Comparison of ENCODE assay signal across 12 mouse cellular contexts in genomic region chr2:26360772-26361171, GRCm38 (mm10). TPM values are rescaled to one million over a fixed set of nuclear protein-coding genes. Genes with fewer than 3 reads are reported as not detected.
DNase-seq lines count a peak whose midpoint lies in the region; ATAC-seq and TF ChIP-seq lines count a peak whose summit lies in the region.
"Had no signal": no experiment of that assay in that cellular context is flagged by ENCODE, and none has a peak within 500 bp of the region (broad histone marks: within the 10 kb centered on the region; RNA-seq: fewer than 3 reads in every experiment).

Gene Card9, minus strand, starts transcription at chr2:26360918.

- H3K79me2 ChIP-seq in MEL (ENCODE audit: control insufficient read depth, insufficient read depth, low read length, poor library complexity) = no peaks in the 10 kb centered on the region

- H3K9ac ChIP-seq in heart, embryonic 12.5 days = no peak within 1 kb of the TSS
- no peak within 1 kb of the TSS for H3K9ac ChIP-seq in MEL (ENCODE audit: control insufficient read depth, low read depth, low read length, poor library complexity, severe bottlenecking)
- H3K9ac ChIP-seq in intestine, postnatal 0 days (ENCODE audit: low read depth, low read length) = no peak within 1 kb of the TSS
- no peak within 1 kb of the TSS for H3K9ac ChIP-seq in midbrain, embryonic 11.5 days (ENCODE audit: low read length)
- H3K9ac ChIP-seq: forebrain, embryonic 13.5 days; kidney, embryonic 15.5 days; limb, embryonic 13.5 days had no signal

- peaks cover 13% of the 10 kb centered on the region for H3K4me1 ChIP-seq in heart, embryonic 12.5 days (replicated peaks)
- H3K4me1 ChIP-seq in MEL (ENCODE audit: control insufficient read depth in 1 of 2, insufficient read depth in 2 of 2, low read length in 2 of 2) = no peaks in the 10 kb centered on the region
- H3K4me1 ChIP-seq in intestine, postnatal 0 days (replicated peaks; ENCODE audit: control insufficient read depth, insufficient read depth, low read length) = no peaks in the 10 kb centered on the region
- H3K4me1 ChIP-seq in midbrain, embryonic 11.5 days (ENCODE audit: control insufficient read depth, insufficient read depth, low read length) = no peaks in the 10 kb centered on the region
- H3K4me1 ChIP-seq: forebrain, embryonic 13.5 days; limb, embryonic 13.5 days had no signal

- TF ChIP-seq CTCF in MEL (IDR thresholded peaks at IDR 0.05 in 2 of 3, conservative IDR thresholded peaks at IDR 0.05 in 1 of 3; ENCODE audit: control insufficient read depth in 1 of 3, insufficient read depth in 1 of 3, low read depth in 2 of 3, low read length in 3 of 3, poor library complexity in 1 of 3, severe bottlenecking in 1 of 3) = no peak
- no peak for TF ChIP-seq CTCF in intestine, postnatal 0 days (IDR thresholded peaks at IDR 0.05; ENCODE audit: low read depth)

- H3K27ac ChIP-seq in heart, embryonic 12.5 days (ENCODE audit: poor library complexity, severe bottlenecking) = no peak within 1 kb of the TSS
- H3K27ac ChIP-seq in MEL (ENCODE audit: control insufficient read depth, low read depth, low read length) = no peak within 1 kb of the TSS
- H3K27ac ChIP-seq in intestine, postnatal 0 days (ENCODE audit: low read depth, low read length) = no peak within 1 kb of the TSS
- no peak within 1 kb of the TSS for H3K27ac ChIP-seq in midbrain, embryonic 11.5 days (ENCODE audit: low read depth, low read length)
- H3K27ac ChIP-seq: forebrain, embryonic 13.5 days; kidney, embryonic 15.5 days; limb, embryonic 13.5 days had no signal

- no peaks in the 10 kb centered on the region for H3K9me3 ChIP-seq in heart, embryonic 12.5 days (replicated peaks)
- H3K9me3 ChIP-seq in MEL (replicated peaks; ENCODE audit: insufficient read depth, low read length) = no peaks in the 10 kb centered on the region
- H3K9me3 ChIP-seq in intestine, postnatal 0 days (ENCODE audit: control insufficient read depth) = no peaks in the 10 kb centered on the region
- H3K9me3 ChIP-seq in midbrain, embryonic 11.5 days (ENCODE audit: control insufficient read depth, low read length) = no peaks in the 10 kb centered on the region
- H3K9me3 ChIP-seq: forebrain, embryonic 13.5 days; kidney, embryonic 15.5 days; limb, embryonic 13.5 days had no signal

- TF ChIP-seq EP300 in MEL (IDR thresholded peaks at IDR 0.05; ENCODE audit: low read depth in 1 of 2, low read length in 2 of 2) = no peak

- no peak within 1 kb of the TSS for H3K4me2 ChIP-seq in heart, embryonic 12.5 days
- H3K4me2 ChIP-seq in intestine, postnatal 0 days (replicated peaks; ENCODE audit: low read depth) = no peak within 1 kb of the TSS
- no peak within 1 kb of the TSS for H3K4me2 ChIP-seq in midbrain, embryonic 11.5 days
- H3K4me2 ChIP-seq: forebrain, embryonic 13.5 days; kidney, embryonic 15.5 days; limb, embryonic 13.5 days had no signal

- DNase-seq in heart, adult 18-20 months = peak; percentile 29 to 63
- DNase-seq in MEL (ENCODE audit: low read depth, low spot score) = peak; percentile 61
- DNase-seq in cerebellum, adult 9-10 months = no peak
- no peak for DNase-seq in midbrain, embryonic 11.5 days (ENCODE audit: low spot score, missing footprints)
- DNase-seq in kidney, postnatal 4 days = no peak
- DNase-seq: B cell, adult 2 months had no signal

- no peak within 1 kb of the TSS for H3K4me3 ChIP-seq in heart, embryonic 12.5 days
- H3K4me3 ChIP-seq in MEL (ENCODE audit: control insufficient read depth in 1 of 2, insufficient read depth in 1 of 2, low read depth in 2 of 2, low read length in 2 of 2) = no peak within 1 kb of the TSS
- no peak within 1 kb of the TSS for H3K4me3 ChIP-seq in intestine, postnatal 0 days (ENCODE audit: low read depth, low read length)
- H3K4me3 ChIP-seq in midbrain, embryonic 11.5 days (ENCODE audit: low read depth, low read length) = no peak within 1 kb of the TSS
- H3K4me3 ChIP-seq: forebrain, embryonic 13.5 days; kidney, embryonic 15.5 days; limb, embryonic 13.5 days had no signal

- 52% methylated on average over 3 of the region's 3 CpGs for WGBS in heart, embryonic 12.5 days
- 27% methylated on average over 3 of the region's 3 CpGs for WGBS in intestine, postnatal 0 days
- WGBS in midbrain, embryonic 11.5 days = 54% methylated on average over 3 of the region's 3 CpGs

- ATAC-seq in heart, embryonic 12.5 days (ENCODE audit: insufficient number of reproducible peaks, low FRiP score) = no peak
- peak; percentile 23; the same call in 1 of the 2 replicates for ATAC-seq in intestine, postnatal 0 days
- peak; percentile 85 for ATAC-seq in megakaryocyte, adult 5-6 weeks (ENCODE audit: poor library complexity, severe bottlenecking)
- ATAC-seq in midbrain, embryonic 11.5 days (ENCODE audit: low FRiP score) = no peak
- ATAC-seq: forebrain, embryonic 13.5 days had no signal

- no peaks in the 10 kb centered on the region for H3K27me3 ChIP-seq in heart, embryonic 12.5 days (replicated peaks)
- no peaks in the 10 kb centered on the region for H3K27me3 ChIP-seq in MEL (ENCODE audit: control insufficient read depth in 1 of 2, insufficient read depth in 2 of 2, low read length in 2 of 2)
- H3K27me3 ChIP-seq in intestine, postnatal 0 days (replicated peaks; ENCODE audit: control insufficient read depth, insufficient read depth, low read length) = no peaks in the 10 kb centered on the region
- no peaks in the 10 kb centered on the region for H3K27me3 ChIP-seq in midbrain, embryonic 11.5 days (ENCODE audit: control insufficient read depth, insufficient read depth, low read length)
- H3K27me3 ChIP-seq: forebrain, embryonic 13.5 days; kidney, embryonic 15.5 days; limb, embryonic 13.5 days had no signal

- no peak for TF ChIP-seq RAD21 in MEL (IDR thresholded peaks at IDR 0.05; ENCODE audit: low read depth, low read length)

- H3K36me3 ChIP-seq in heart, embryonic 12.5 days = peaks cover 30% of the 10 kb centered on the region
- peaks cover 0 to 2% of the 10 kb centered on the region in 2 experiments; a peak in 1 of 4 replicates for H3K36me3 ChIP-seq in MEL (ENCODE audit: control insufficient read depth in 1 of 2, insufficient read depth in 2 of 2, low read length in 2 of 2)
- peaks cover 3% of the 10 kb centered on the region; the same call in 1 of the 2 replicates for H3K36me3 ChIP-seq in intestine, postnatal 0 days (ENCODE audit: control insufficient read depth, insufficient read depth)
- H3K36me3 ChIP-seq in midbrain, embryonic 11.5 days (ENCODE audit: control insufficient read depth, insufficient read depth, low read length) = peaks cover 6% of the 10 kb centered on the region; the same call in 1 of the 2 replicates

- no peak for TF ChIP-seq POLR2A in MEL (IDR thresholded peaks at IDR 0.05; ENCODE audit: control insufficient read depth in 1 of 2, insufficient read depth in 1 of 2, low read depth in 1 of 2, low read length in 2 of 2, poor library complexity in 1 of 2)

TF ChIP-seq in MEL, 35 proteins besides CTCF, POLR2A, EP300 and RAD21:
- TF ChIP-seq TBP (IDR thresholded peaks at IDR 0.05; ENCODE audit: low read depth, low read length) = no peak
- TF ChIP-seq E2F4 (IDR thresholded peaks at IDR 0.05; ENCODE audit: borderline replicate concordance, low read depth, low read length) = no peak
- TF ChIP-seq NRF1 (IDR thresholded peaks at IDR 0.05; ENCODE audit: insufficient read depth, low read depth, low read length, poor library complexity, severe bottlenecking) = no peak
- TF ChIP-seq ELF1 (IDR thresholded peaks at IDR 0.05; ENCODE audit: low read depth, low read length) = peak; percentile 49
- TF ChIP-seq MXI1 (IDR thresholded peaks at IDR 0.05; ENCODE audit: low read depth, low read length) = no peak
- TF ChIP-seq MYB (IDR thresholded peaks at IDR 0.05; ENCODE audit: low read depth, low read length) = no peak
- TF ChIP-seq ZNF384 (IDR thresholded peaks at IDR 0.05; ENCODE audit: low read depth, low read length) = no peak
- no peak for TF ChIP-seq BHLHE40 (IDR thresholded peaks at IDR 0.05; ENCODE audit: borderline replicate concordance, low read depth, low read length)

RNA-seq across cellular contexts. Expression of gene Card9, which starts in this region (rescaled TPM):
- total RNA-seq in heart, adult 18-20 months (2021) = 1 to 10 TPM in 1 of 2 experiments, under 1 TPM in 1; 0.89 to 1.1 TPM
- 0.56 and 0.58 TPM in 2 replicates for polyA plus RNA-seq in heart, embryonic 12.5 days (2016; fragmentation: Nextera tagmentation; extraction: Ambion mirVana)
- 0.16 and 0.35 TPM in 2 replicates for total RNA-seq in MEL (2012; rRNA removed)
- polyA plus RNA-seq in MEL (2012; ENCODE audit: insufficient read depth in 1 of 2, insufficient read length in 2 of 2, low read depth in 1 of 2, low replicate concordance in 2 of 2, missing spikeins in 1 of 2) = under 1 TPM in 1 of 2 experiments, not detected in 1; 0.72 TPM
- polyA plus RNA-seq in intestine, postnatal 0 days (2015; fragmentation: Nextera tagmentation; extraction: Ambion mirVana) = 0.26 and 0.33 TPM in 2 replicates
- 42.6 and 45.3 TPM in 2 replicates for total RNA-seq in megakaryocyte, adult 5-6 weeks (2015)
- 141 and 169 TPM in 2 replicates for total RNA-seq in megakaryocyte, adult 5-6 weeks (2017)
- polyA plus RNA-seq in midbrain, embryonic 11.5 days (2014; fragmentation: Nextera tagmentation; extraction: Ambion mirVana) = 0.99 and 1.1 TPM in 2 replicates

Comparison
In these comparisons a context has a peak if more than half of its experiments do, and no peak if none do; other contexts are left out.
1. RNA of gene Card9 (total RNA-seq): 42.6 to 169 TPM in megakaryocyte, adult 5-6 weeks; 0.89 to 1.1 TPM in heart, adult 18-20 months and 0.16 to 0.35 TPM in MEL; every median in the first group is over 10 times any median in the second.
2. Peak in DNase-seq in MEL; RNA of the gene not detected or under 1 TPM.
3. Peak in ATAC-seq in intestine, postnatal 0 days; RNA of the gene not detected or under 1 TPM.
4. DNase-seq: peak in heart, adult 18-20 months (2 of 2); none in cerebellum, adult 9-10 months (single experiment), midbrain, embryonic 11.5 days (single experiment) and kidney, postnatal 4 days (0 of 2).